Mouse (Mus musculus) CH12.LX (cell line): ENCODE results near the gene Borcs8. TPM values are rescaled to one million over a fixed set of nuclear protein-coding genes. Genes with fewer than 3 reads are reported as not detected.

ENCODE experiments used
- DNase-seq: peaks from one replicate; pipeline ENCODE4 v3.0.0-alpha.2; 2013; ENCODE audit errors: extremely low read depth
- H3K27ac ChIP-seq: 2 replicates; pipeline ENCODE4 v1.5.1; 2012; ENCODE audit warnings: low read depth, mild to moderate bottlenecking, control low read depth, moderate library complexity; ENCODE audit not compliant: insufficient read depth
- H3K27me3 ChIP-seq: replicated peaks from 2 replicates; pipeline ENCODE3; 2012; ENCODE audit warnings: inconsistent platforms
- H3K36me3 ChIP-seq, 2 experiments: replicated peaks in 1 of 2; 2 replicates each; pipeline versions ENCODE3 to v1.6.1; 2012; ENCODE audit warnings: inconsistent platforms in 1 of 2, low read length in 1 of 2, mild to moderate bottlenecking in 1 of 2, mixed read lengths in 1 of 2, moderate library complexity in 1 of 2; ENCODE audit not compliant: control insufficient read depth in 1 of 2, insufficient read depth in 1 of 2
- H3K4me1 ChIP-seq, 2 experiments: 2 replicates each; pipeline ENCODE4 v1.6.1; 2012; ENCODE audit warnings: inconsistent platforms in 1 of 2, moderate library complexity in 1 of 2; ENCODE audit not compliant: insufficient read depth in 2 of 2, control insufficient read depth in 1 of 2
- H3K4me2 ChIP-seq: 2 replicates; pipeline ENCODE4 v1.6.1; 2012; ENCODE audit warnings: low read depth, mild to moderate bottlenecking, control low read depth; ENCODE audit not compliant: poor library complexity, insufficient read depth, severe bottlenecking
- H3K4me3 ChIP-seq, 3 experiments: fragments of 150-350 bp in 1 of 3; sonication (generic) in 1 of 3; replicated peaks in 1 of 3; 2 replicates each; pipeline versions ENCODE3 to v1.5.1; 2011 to 2012; ENCODE audit warnings: low read depth in 2 of 3, low read length in 2 of 3, mild to moderate bottlenecking in 2 of 3, moderate library complexity in 2 of 3, control low read depth in 1 of 3, improper control_type of control experiment in 1 of 3, inconsistent platforms in 1 of 3, mixed read lengths in 1 of 3; ENCODE audit not compliant: poor library complexity in 1 of 3
- H3K79me2 ChIP-seq: replicated peaks from 2 replicates; pipeline ENCODE4 v1.6.1; 2012; ENCODE audit warnings: mild to moderate bottlenecking, moderate library complexity; ENCODE audit not compliant: control insufficient read depth, poor library complexity, insufficient read depth, severe bottlenecking; ENCODE audit errors: extremely low read depth
- H3K9ac ChIP-seq: 2 replicates; pipeline ENCODE4 v1.6.1; 2012; ENCODE audit warnings: low read depth, mild to moderate bottlenecking, control low read depth, moderate library complexity; ENCODE audit not compliant: insufficient read depth
- H3K9me3 ChIP-seq: replicated peaks from 2 replicates; pipeline ENCODE3; 2012; ENCODE audit warnings: low read length, inconsistent platforms, mixed read lengths
- BHLHE40 ChIP-seq: IDR thresholded peaks from 2 replicates; pipeline ENCODE4 v1.6.1; 2011; ENCODE audit warnings: mild to moderate bottlenecking, low read depth, low read length, improper control_type of control experiment
- CHD1 ChIP-seq: IDR thresholded peaks from 2 replicates; pipeline ENCODE4 v1.6.1; 2012; ENCODE audit warnings: low read depth, low read length, improper control_type of control experiment, inconsistent platforms
- CHD2 ChIP-seq: IDR thresholded peaks from 2 replicates; pipeline ENCODE4 v1.6.1; 2011; ENCODE audit warnings: low read length, improper control_type of control experiment
- E2F4 ChIP-seq: IDR thresholded peaks from 2 replicates; pipeline ENCODE4 v1.6.1; 2011; ENCODE audit warnings: low read depth, low read length, improper control_type of control experiment; ENCODE audit not compliant: insufficient replicate concordance
- ELF1 ChIP-seq: IDR thresholded peaks from 2 replicates; pipeline ENCODE4 v1.6.1; 2014; ENCODE audit warnings: low read depth, mild to moderate bottlenecking, inconsistent platforms, low read length, improper control_type of control experiment
- EP300 ChIP-seq: IDR thresholded peaks from 2 replicates; pipeline ENCODE4 v1.6.1; 2011; ENCODE audit warnings: low read length, improper control_type of control experiment
- GABPA ChIP-seq: IDR thresholded peaks from 2 replicates; pipeline ENCODE4 v1.6.1; 2012; ENCODE audit warnings: low read depth, low read length, improper control_type of control experiment, inconsistent platforms; ENCODE audit not compliant: insufficient replicate concordance
- HCFC1 ChIP-seq: IDR thresholded peaks from 2 replicates; pipeline ENCODE4 v1.6.1; 2012; ENCODE audit warnings: low read depth, mild to moderate bottlenecking, inconsistent platforms, low read length, improper control_type of control experiment
- IRF4 ChIP-seq: IDR thresholded peaks from 2 replicates; pipeline ENCODE4 v1.6.1; 2014; ENCODE audit warnings: low read depth, mild to moderate bottlenecking, inconsistent platforms, low read length, improper control_type of control experiment
- KAT2A ChIP-seq: IDR thresholded peaks from 2 replicates; pipeline ENCODE4 v1.6.1; 2012; ENCODE audit warnings: low read length, improper control_type of control experiment, inconsistent platforms; ENCODE audit not compliant: insufficient replicate concordance
- MAZ ChIP-seq: IDR thresholded peaks from 2 replicates; pipeline ENCODE4 v1.6.1; 2012; ENCODE audit warnings: low read depth, mild to moderate bottlenecking, inconsistent platforms, low read length, improper control_type of control experiment, moderate library complexity
- MYC ChIP-seq: IDR thresholded peaks from 2 replicates; pipeline ENCODE4 v1.6.1; 2011; ENCODE audit warnings: low read depth, mild to moderate bottlenecking, improper control_type of control experiment, low read length
- NELFE ChIP-seq: IDR thresholded peaks from 2 replicates; pipeline ENCODE4 v1.6.1; 2011; ENCODE audit warnings: low read depth, low read length, improper control_type of control experiment
- NRF1 ChIP-seq: IDR thresholded peaks from 2 replicates; pipeline ENCODE4 v1.6.1; 2014; ENCODE audit warnings: low read depth, mild to moderate bottlenecking, inconsistent platforms, low read length, improper control_type of control experiment, moderate library complexity
- PAX5 ChIP-seq: IDR thresholded peaks from 2 replicates; pipeline ENCODE4 v1.6.1; 2012; ENCODE audit warnings: low read length, inconsistent platforms, mixed read lengths
- POLR2A ChIP-seq: IDR thresholded peaks from 2 replicates; pipeline ENCODE4 v1.6.1; 2011; ENCODE audit warnings: low read depth, mild to moderate bottlenecking, improper control_type of control experiment, low read length
- RCOR1 ChIP-seq: conservative IDR thresholded peaks from 2 replicates; pipeline ENCODE4 v1.6.1; 2012; ENCODE audit warnings: low read depth, mild to moderate bottlenecking, inconsistent platforms, low read length, improper control_type of control experiment
- SMC3 ChIP-seq: IDR thresholded peaks from 2 replicates; pipeline ENCODE4 v1.6.1; 2011; ENCODE audit warnings: low read depth, low read length, improper control_type of control experiment
- TBP ChIP-seq: conservative IDR thresholded peaks from 2 replicates; pipeline ENCODE4 v1.6.1; 2011; ENCODE audit warnings: low read depth, low read length, improper control_type of control experiment
- TCF12 ChIP-seq: IDR thresholded peaks from 2 replicates; pipeline ENCODE4 v1.6.1; 2014; ENCODE audit warnings: low read depth, mild to moderate bottlenecking, inconsistent platforms, low read length, improper control_type of control experiment
- UBTF ChIP-seq: IDR thresholded peaks from 2 replicates; pipeline ENCODE4 v1.6.1; 2012; ENCODE audit warnings: low read depth, mild to moderate bottlenecking, inconsistent platforms, low read length, improper control_type of control experiment, moderate library complexity
- ZKSCAN1 ChIP-seq: IDR thresholded peaks from 2 replicates; pipeline ENCODE4 v1.6.1; 2012; ENCODE audit warnings: low read depth, inconsistent platforms, low read length, improper control_type of control experiment, borderline replicate concordance
- ZNF384 ChIP-seq: IDR thresholded peaks from 2 replicates; pipeline ENCODE4 v1.6.1; 2012; ENCODE audit warnings: low read depth, low read length, improper control_type of control experiment, inconsistent platforms
- dilution Hi-C: fragments of 300-500 bp; cut with MboI; formaldehyde crosslinking; loops from 2 replicates; pipeline ENCODE4 v1.14.3; 2020; ENCODE audit warnings: low sequenced_read_pairs; ENCODE audit not compliant: extremely low pct_unique_long_range_greater_than_20kb, extremely low pct_ligation_motif_present
- in situ Hi-C: fragments of 300-500 bp; cut with MboI; formaldehyde crosslinking; loops from 3 replicates; pipeline ENCODE4 v1.14.3; 2019; ENCODE audit warnings: low sequenced_read_pairs, low pct_ligation_motif_present, low pct_unique_long_range_greater_than_20kb, mixed read lengths
- polyA plus RNA-seq: library from polyadenylated mRNA; unstranded; fragments of >175 nt; gene quantifications from 2 replicates; pipeline ENCODE4 v1.2.1, GENCODE M21; 2012; ENCODE audit warnings: low read depth; ENCODE audit not compliant: insufficient read length
- total RNA-seq, 2 experiments: library from RNA; depleted of rRNA; stranded (reverse); fragments of 300-350 nt in 1 of 2; fragments of >200 nt in 1 of 2; gene quantifications; 2 replicates each; pipeline ENCODE4 v1.2.3; 2012 to 2014

Gene Borcs8
- total and polyA plus RNA-seq, 3 experiments, result 22.2 to 56.4 (median 44.0) TPM

DNA sequence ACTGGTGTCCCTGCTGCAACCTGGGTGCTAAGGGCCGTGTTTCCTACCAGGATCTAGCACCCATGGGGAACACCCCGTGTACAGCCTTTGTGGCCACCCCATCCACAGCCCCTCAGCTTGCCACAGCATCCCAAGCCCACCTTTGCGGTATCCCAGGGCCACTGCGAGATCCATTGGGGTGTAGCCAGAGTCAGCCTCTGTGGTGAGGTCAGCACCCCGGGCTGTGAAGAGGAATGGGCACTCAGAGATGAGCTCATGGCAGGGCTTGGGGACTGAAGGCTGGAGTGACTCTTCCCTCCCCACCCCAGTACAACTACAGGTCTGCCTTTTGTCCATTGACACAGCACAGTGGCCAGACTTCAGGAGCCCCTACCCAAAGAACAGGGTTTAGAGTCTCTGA is 5.2 kb upstream of the Borcs8 start:
- Histone ChIP-seq H3K4me1 (peaks cover 13 to 59% of the 10 kb centered on the region in 2 experiments), H3K27me3 (no peaks in the 10 kb centered on the region), H3K27ac (no peak overlapping the region), H3K4me3 (no peak overlapping the region), H3K9me3 (no peaks in the 10 kb centered on the region), H3K79me2 (peaks cover 25% of the 10 kb centered on the region), H3K36me3 (peaks cover 40 to 56% of the 10 kb centered on the region in 2 experiments), H3K9ac (no peak overlapping the region), H3K4me2 (no peak overlapping the region)
- no peak for TF ChIP-seq BHLHE40
- TF ChIP-seq MYC, result no peak
- TF ChIP-seq E2F4, result no peak
- TF ChIP-seq KAT2A, result no peak
- TF ChIP-seq NELFE, result no peak
- no peak for TF ChIP-seq ZNF384
- no peak for TF ChIP-seq TCF12
- no peak for TF ChIP-seq CHD1
- TF ChIP-seq HCFC1, result no peak
- TF ChIP-seq EP300, result no peak
- no peak for TF ChIP-seq UBTF
- in situ Hi-C loops, result loop anchor here (5.0 kb wide), 1 partner anchor 33 kb away; no protein-coding TSS in a partner anchor
- DNase-seq, result no peak
- dilution Hi-C loops, result no loop called here

DNA sequence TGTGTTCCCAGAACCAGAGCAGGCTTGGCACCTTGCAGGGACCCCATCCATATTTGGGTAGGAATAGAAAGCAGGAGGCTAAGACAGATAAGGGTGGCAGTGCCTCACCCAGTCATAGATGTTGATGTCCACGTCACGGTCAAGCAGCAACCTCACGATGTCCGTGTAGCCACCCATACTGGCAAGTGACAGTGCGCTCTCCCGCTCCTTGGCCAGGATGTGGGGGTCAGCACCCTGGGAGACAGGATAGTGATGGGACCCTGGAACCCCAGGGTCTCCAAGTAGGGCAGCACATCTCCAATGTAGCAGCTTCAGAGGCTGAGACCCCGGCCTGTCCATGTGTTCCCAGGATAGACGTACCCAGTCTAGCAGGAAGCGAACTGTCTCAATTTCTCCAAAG is 4.4 kb upstream of the Borcs8 start:
- TF ChIP-seq NRF1 (no peak), SMC3 (no peak), TCF12 (no peak), EP300 (no peak), POLR2A (no peak), GABPA (no peak), NELFE (no peak), MAZ (no peak), KAT2A (no peak), ELF1 (no peak), IRF4 (no peak), TBP (no peak), UBTF (no peak), PAX5 (no peak), ZNF384 (no peak), HCFC1 (no peak), CHD2 (no peak), RCOR1 (no peak), ZKSCAN1 (no peak)
- in situ Hi-C loops (loop anchor here (5.0 kb wide), 1 partner anchor 32 kb away; no protein-coding TSS in a partner anchor), dilution Hi-C loops (no loop called here)
- Histone ChIP-seq H3K79me2 (peaks cover 29% of the 10 kb centered on the region), H3K9me3 (no peaks in the 10 kb centered on the region), H3K4me3 (no peak overlapping the region), H3K27ac (no peak overlapping the region), H3K9ac (no peak overlapping the region), H3K4me1 (peaks cover 13 to 52% of the 10 kb centered on the region in 2 experiments), H3K27me3 (no peaks in the 10 kb centered on the region), H3K4me2 (no peak overlapping the region), H3K36me3 (peaks cover 40 to 56% of the 10 kb centered on the region in 2 experiments)
- DNase-seq, result no peak
